Mouse (Mus musculus) spleen, adult 2 months (tissue): ENCODE data around the gene Vps25.

Source experiments
- CTCF ChIP-seq: fragments of 200-500 bp; IDR thresholded peaks from 2 replicates; pipeline ENCODE4 v1.5.1; 2011; ENCODE audit warnings: mild to moderate bottlenecking, inconsistent platforms; ENCODE audit not compliant: insufficient read depth, insufficient read length, insufficient replicate concordance; ENCODE audit errors: extremely low read depth
- POLR2A ChIP-seq: fragments of 200-500 bp; IDR thresholded peaks from 2 replicates; pipeline ENCODE4 v1.6.1; 2011; ENCODE audit warnings: low read depth, low read length, inconsistent platforms

DNA sequence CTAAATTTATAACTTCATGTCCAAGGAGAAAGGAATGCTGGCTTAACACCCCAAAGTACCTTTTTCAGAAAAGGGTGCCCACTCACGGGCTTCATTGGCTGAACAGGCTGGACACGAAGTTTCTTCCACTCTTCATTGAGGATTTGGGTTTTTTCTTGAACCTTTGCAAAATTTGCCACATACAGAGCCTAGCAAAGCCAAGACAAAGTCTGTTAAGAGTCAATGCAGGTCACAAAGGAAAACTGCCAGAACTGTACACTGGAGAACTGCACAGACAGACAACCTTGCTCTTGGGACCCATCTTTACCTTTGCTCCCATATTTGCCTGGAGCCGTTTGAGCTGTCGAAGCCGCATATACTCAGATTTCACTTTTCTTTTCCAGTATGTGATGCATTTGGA lies 36.6 kb upstream of the Vps25 start:
- TF ChIP-seq CTCF (no peak), POLR2A (no peak)
